Mouse (Mus musculus) heart, postnatal 0 days (tissue): ENCODE data around the gene Olfr764-ps1. TPM values are rescaled to one million over a fixed set of nuclear protein-coding genes. Genes with fewer than 3 reads are reported as not detected.
"Not testable (repeated sequence)": the region's sequence is repeated elsewhere in the genome, so short reads cannot be mapped to it uniquely, and the experiment has no call there.

ENCODE experiments used
- ATAC-seq: fragments of 200-750 bp; cut with Nextera tagmentation; 2 replicates; pipeline ENCODE4 v1.8.0; 2017; ENCODE audit warnings: low read depth, moderate number of reproducible peaks, moderate library complexity; ENCODE audit not compliant: insufficient read depth
- DNase-seq: peaks from one replicate; pipeline ENCODE4 v3.0.0-alpha.2; 2016; ENCODE audit warnings: low spot score
- H3K27ac ChIP-seq: fragments of 300-500 bp; sonication (generic); 2 replicates; pipeline ENCODE4 v1.5.1; 2014; ENCODE audit warnings: low read depth, mild to moderate bottlenecking
- H3K27me3 ChIP-seq: fragments of 300-500 bp; sonication (generic); 2 replicates; pipeline ENCODE4 v1.6.1; 2014; ENCODE audit warnings: low read length, mixed read lengths; ENCODE audit not compliant: control insufficient read depth, insufficient read depth
- H3K36me3 ChIP-seq: fragments of 300-500 bp; sonication (generic); replicated peaks from 2 replicates; pipeline ENCODE4 v1.6.1; 2014; ENCODE audit warnings: low read length, mixed read lengths; ENCODE audit not compliant: control insufficient read depth, insufficient read depth
- H3K4me1 ChIP-seq: fragments of 300-500 bp; sonication (generic); 2 replicates; pipeline ENCODE4 v1.6.1; 2014; ENCODE audit warnings: antibody characterized with exemption; ENCODE audit not compliant: control insufficient read depth, insufficient read depth
- H3K4me2 ChIP-seq: fragments of 300-500 bp; sonication (generic); 2 replicates; pipeline ENCODE4 v1.6.1; 2014; ENCODE audit warnings: low read depth, mild to moderate bottlenecking, low read length, moderate library complexity
- H3K4me3 ChIP-seq: fragments of 300-500 bp; sonication (generic); 2 replicates; pipeline ENCODE4 v1.5.1; 2014; ENCODE audit warnings: low read depth, low read length
- H3K9ac ChIP-seq: fragments of 300-500 bp; sonication (generic); replicated peaks from 2 replicates; pipeline ENCODE4 v1.6.1; 2014; ENCODE audit warnings: low read depth, low read length, mixed read lengths
- H3K9me3 ChIP-seq: fragments of 300-500 bp; sonication (generic); replicated peaks from 2 replicates; pipeline ENCODE4 v1.6.1; 2016; ENCODE audit warnings: low read length; ENCODE audit not compliant: control insufficient read depth
- CTCF ChIP-seq: IDR thresholded peaks from 2 replicates; pipeline ENCODE4 v1.5.1; 2016; ENCODE audit warnings: antibody characterized with exemption, control low read depth, low read depth
- EP300 ChIP-seq: IDR thresholded peaks from 2 replicates; pipeline ENCODE4 v1.6.1; 2016; ENCODE audit warnings: antibody characterized with exemption, low read depth
- WGBS: fragments of 180-500 bp; shearing (Covaris S2); extraction: QIAGEN DNeasy Blood & Tissue Kit; methylation state at CpG from one replicate; pipeline ENCODE4 v1.1.7; 2014; 5-methylcytosine and 5-hydroxymethylcytosine counted together
- polyA plus RNA-seq: library from polyadenylated mRNA; unstranded; fragments of >200 nt; fragmentation: Nextera tagmentation; extraction: Ambion mirVana; gene quantifications from 2 replicates; pipeline ENCODE4 v1.2.1, GENCODE M21; 2015
- total RNA-seq: library from RNA; depleted of rRNA; stranded (reverse); fragments of >200 nt; gene quantifications from 2 replicates; pipeline ENCODE4 v1.2.3, GENCODE M21; 2014; ENCODE audit warnings: low replicate concordance; rRNA removed

Olfr764-ps1 gene
- total and polyA plus RNA-seq, 2 experiments from 2014 or later: not detected

GRCm38 (mm10) chr10:128996523-128997040, 43.1 kb downstream of the Olfr764-ps1 start:
- no peak overlapping the region for H3K27ac ChIP-seq
- ATAC-seq (no peak), DNase-seq (no peak)
- no peak overlapping the region for H3K9ac ChIP-seq
- WGBS: 54% methylated on average over 4 of the region's 4 CpGs
- TF ChIP-seq CTCF: no peak
- no peak for TF ChIP-seq EP300
- H3K4me1 ChIP-seq: no peaks in the 10 kb centered on the region
- no peak overlapping the region for H3K4me3 ChIP-seq
- no peaks in the 10 kb centered on the region for H3K36me3 ChIP-seq
- H3K4me2 ChIP-seq: no peak overlapping the region
- H3K9me3 ChIP-seq: no peaks in the 10 kb centered on the region
- H3K27me3 ChIP-seq: no peaks in the 10 kb centered on the region

DNA sequence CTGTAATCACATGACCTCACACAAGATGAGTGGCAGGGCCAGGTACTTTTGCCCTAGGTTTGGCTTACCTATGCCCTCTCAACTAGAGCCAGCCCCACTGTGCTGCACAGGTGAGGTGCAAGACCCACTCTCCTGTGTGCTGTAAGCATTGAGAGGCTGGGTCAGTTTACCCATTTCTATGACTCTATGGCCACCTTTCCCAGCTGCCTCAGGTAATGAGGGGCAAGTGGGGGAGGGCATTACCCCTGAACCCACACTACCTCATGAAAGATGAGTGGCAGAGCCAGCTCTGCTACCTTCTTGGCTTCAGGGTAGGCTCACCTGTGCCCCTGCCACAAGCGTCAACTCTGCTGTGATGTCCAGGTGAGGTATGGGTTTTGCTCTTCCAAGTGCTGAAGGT, 43.9 kb downstream of the Olfr764-ps1 start:
- Histone ChIP-seq H3K27ac (no peak overlapping the region), H3K36me3 (no peaks in the 10 kb centered on the region), H3K9ac (no peak overlapping the region), H3K27me3 (no peaks in the 10 kb centered on the region), H3K4me1 (no peaks in the 10 kb centered on the region), H3K9me3 (no peaks in the 10 kb centered on the region), H3K4me2 (no peak overlapping the region), H3K4me3 (no peak overlapping the region)
- WGBS: 91% methylated on average over 1 of the region's 1 CpGs
- ATAC-seq (no peak), DNase-seq (no peak)
- TF ChIP-seq CTCF (no peak), EP300 (no peak)

DNA sequence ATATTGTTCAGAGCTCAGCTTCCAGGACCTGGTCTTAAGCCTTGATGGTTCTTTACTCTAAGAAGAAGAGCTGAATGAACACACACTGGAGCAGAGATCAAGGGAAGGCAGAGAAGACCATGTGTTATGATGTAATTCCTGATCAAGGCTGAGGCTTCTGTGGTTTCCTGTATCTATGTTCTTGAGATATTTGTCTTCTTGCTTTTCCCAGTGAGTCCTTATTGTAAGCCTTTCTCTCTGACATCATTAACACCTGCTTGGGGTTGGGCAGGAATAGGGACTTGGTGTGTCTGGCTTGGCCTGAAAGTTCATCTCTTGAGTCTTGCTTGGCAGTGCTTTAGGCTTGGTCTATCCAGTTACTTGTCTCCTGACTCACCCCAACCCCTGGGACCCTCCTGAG, 48.7 kb downstream of the Olfr764-ps1 start:
- H3K4me1 ChIP-seq: no peaks in the 10 kb centered on the region
- ATAC-seq (no peak), DNase-seq (no peak)
- no peak overlapping the region for H3K27ac ChIP-seq
- TF ChIP-seq EP300 (no peak), CTCF (no peak)
- no peak overlapping the region for H3K4me3 ChIP-seq
- no peak overlapping the region for H3K9ac ChIP-seq
- no peaks in the 10 kb centered on the region for H3K36me3 ChIP-seq
- no peaks in the 10 kb centered on the region for H3K27me3 ChIP-seq
- H3K4me2 ChIP-seq: no peak overlapping the region
- H3K9me3 ChIP-seq: no peaks in the 10 kb centered on the region

- not testable (repeated sequence) for H3K4me2 ChIP-seq, ATAC-seq, H3K9ac ChIP-seq, H3K9me3 ChIP-seq, DNase-seq, H3K27ac ChIP-seq, H3K27me3 ChIP-seq, H3K4me1 ChIP-seq, H3K36me3 ChIP-seq, H3K4me3 ChIP-seq
- WGBS: 47% methylated on average over 7 of the region's 10 CpGs
Measured at GRCm38 (mm10) chr10:128990129-128990850, 49.4 kb downstream of the Olfr764-ps1 start.

DNA sequence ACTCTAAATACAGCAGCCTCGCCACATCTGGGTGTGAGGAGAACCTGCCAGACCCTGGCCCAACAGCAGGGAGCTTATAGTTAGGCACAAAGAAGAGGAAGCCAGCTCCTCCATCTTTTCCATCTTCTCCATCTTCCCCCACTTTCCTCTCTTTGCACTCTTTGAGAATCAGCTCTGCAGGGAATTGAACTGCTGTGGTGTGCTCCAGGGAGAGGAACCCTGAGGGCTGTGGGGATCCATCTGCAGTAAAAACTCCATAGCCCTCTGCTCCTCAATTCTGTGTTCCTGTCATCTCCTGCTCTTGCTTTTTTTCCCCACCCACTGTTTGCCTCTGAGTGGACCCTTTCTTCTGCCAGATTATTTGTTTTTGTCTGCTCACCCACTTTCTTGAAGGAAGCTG, 50.6 kb downstream of the Olfr764-ps1 start, which contains the start of gene Olfr9:
Gene Olfr9, plus strand, starts transcription at position 301 of the 400 bp plus-strand sequence.
- not testable (repeated sequence) for H3K9ac ChIP-seq, H3K4me2 ChIP-seq, H3K27ac ChIP-seq, H3K4me3 ChIP-seq, H3K4me1 ChIP-seq, ATAC-seq, H3K36me3 ChIP-seq, H3K9me3 ChIP-seq, H3K27me3 ChIP-seq, DNase-seq
- 25% methylated on average over 1 of the region's 1 CpGs for WGBS

Other genes with a start within 250 kb of the Olfr764-ps1 start
- 5.1 and 9.0 TPM in 2 replicates for gene Mmp19, start 249.0 kb downstream of the Olfr764-ps1 start, total RNA-seq
- gene Mmp19, start 249.0 kb downstream of the Olfr764-ps1 start, polyA plus RNA-seq: 1.00 and 1.5 TPM in 2 replicates
- 28.6 and 29.7 TPM in 2 replicates for gene Dnajc14, start 235.8 kb downstream of the Olfr764-ps1 start, total RNA-seq
- 27.6 and 29.8 TPM in 2 replicates for gene Dnajc14, start 235.8 kb downstream of the Olfr764-ps1 start, polyA plus RNA-seq
- 17.9 and 24.4 TPM in 2 replicates for gene Tmem198b, start 235.5 kb downstream of the Olfr764-ps1 start, total RNA-seq
- 11.1 and 11.6 TPM in 2 replicates for gene Tmem198b, start 235.5 kb downstream of the Olfr764-ps1 start, polyA plus RNA-seq
- 19.4 and 20.0 TPM in 2 replicates for gene Sarnp, start 222.6 kb downstream of the Olfr764-ps1 start, total RNA-seq
- gene Sarnp, start 222.6 kb downstream of the Olfr764-ps1 start, polyA plus RNA-seq: 135 and 141 TPM in 2 replicates
- 27.6 and 32.1 TPM in 2 replicates for gene Ormdl2, start 218.3 kb downstream of the Olfr764-ps1 start, total RNA-seq
- gene Ormdl2, start 218.3 kb downstream of the Olfr764-ps1 start, polyA plus RNA-seq: 20.2 and 26.7 TPM in 2 replicates
- gene Gdf11, start 148.2 kb downstream of the Olfr764-ps1 start, total RNA-seq: 1.6 and 6.7 TPM in 2 replicates
- gene Gdf11, start 148.2 kb downstream of the Olfr764-ps1 start, polyA plus RNA-seq: 1.5 and 1.7 TPM in 2 replicates
- 32.9 and 72.6 TPM in 2 replicates for gene Cd63, start 138.9 kb downstream of the Olfr764-ps1 start, total RNA-seq
- gene Cd63, start 138.9 kb downstream of the Olfr764-ps1 start, polyA plus RNA-seq: 381 and 398 TPM in 2 replicates
- 7.6 and 14.3 TPM in 2 replicates for gene Rdh5, start 117.0 kb downstream of the Olfr764-ps1 start, total RNA-seq
- gene Rdh5, start 117.0 kb downstream of the Olfr764-ps1 start, polyA plus RNA-seq: 9.3 and 11.1 TPM in 2 replicates
- 121 and 130 TPM in 2 replicates for gene Bloc1s1, start 115.9 kb downstream of the Olfr764-ps1 start, total RNA-seq
- 292 and 295 TPM in 2 replicates for gene Bloc1s1, start 115.9 kb downstream of the Olfr764-ps1 start, polyA plus RNA-seq
- 22.3 and 41.4 TPM in 2 replicates for gene Itga7, start 106.1 kb downstream of the Olfr764-ps1 start, total RNA-seq
- gene Itga7, start 106.1 kb downstream of the Olfr764-ps1 start, polyA plus RNA-seq: 18.5 and 22.7 TPM in 2 replicates
- gene Mettl7b, start 78.9 kb downstream of the Olfr764-ps1 start, total RNA-seq: not detected in 2 replicates
- not detected in 2 replicates for gene Mettl7b, start 78.9 kb downstream of the Olfr764-ps1 start, polyA plus RNA-seq
- gene Olfr9, start 50.5 kb downstream of the Olfr764-ps1 start, total RNA-seq: not detected in 2 replicates
- gene Olfr9, start 50.5 kb downstream of the Olfr764-ps1 start, polyA plus RNA-seq: not detected in 2 replicates
- gene Olfr763, start 29.1 kb downstream of the Olfr764-ps1 start, total RNA-seq: not detected in 2 replicates
- not detected in 2 replicates for gene Olfr763, start 29.1 kb downstream of the Olfr764-ps1 start, polyA plus RNA-seq
- not detected in 2 replicates for gene Olfr765, start 10.1 kb upstream of the Olfr764-ps1 start, total RNA-seq
- not detected in 2 replicates for gene Olfr765, start 10.1 kb upstream of the Olfr764-ps1 start, polyA plus RNA-seq
- not detected in 2 replicates for gene Olfr766-ps1, start 29.1 kb upstream of the Olfr764-ps1 start, total RNA-seq
- gene Olfr766-ps1, start 29.1 kb upstream of the Olfr764-ps1 start, polyA plus RNA-seq: not detected in 2 replicates
- gene Olfr767, start 43.0 kb upstream of the Olfr764-ps1 start, total RNA-seq: not detected in 2 replicates
- gene Olfr767, start 43.0 kb upstream of the Olfr764-ps1 start, polyA plus RNA-seq: not detected in 2 replicates
- gene Olfr768, start 59.5 kb upstream of the Olfr764-ps1 start, total RNA-seq: not detected in 2 replicates
- not detected in 2 replicates for gene Olfr768, start 59.5 kb upstream of the Olfr764-ps1 start, polyA plus RNA-seq
- gene Olfr769, start 78.0 kb upstream of the Olfr764-ps1 start, total RNA-seq: not detected in 2 replicates
- gene Olfr769, start 78.0 kb upstream of the Olfr764-ps1 start, polyA plus RNA-seq: not detected in 2 replicates
- not detected in 2 replicates for gene Olfr770, start 99.1 kb upstream of the Olfr764-ps1 start, total RNA-seq
- not detected in 2 replicates for gene Olfr770, start 99.1 kb upstream of the Olfr764-ps1 start, polyA plus RNA-seq
- gene Olfr771, start 124.9 kb upstream of the Olfr764-ps1 start, total RNA-seq: not detected in 2 replicates
- not detected in 2 replicates for gene Olfr771, start 124.9 kb upstream of the Olfr764-ps1 start, polyA plus RNA-seq
- gene Olfr772, start 138.0 kb upstream of the Olfr764-ps1 start, total RNA-seq: not detected in 2 replicates
- not detected in 2 replicates for gene Olfr772, start 138.0 kb upstream of the Olfr764-ps1 start, polyA plus RNA-seq
- gene Olfr773, start 147.5 kb upstream of the Olfr764-ps1 start, total RNA-seq: not detected in 2 replicates
- gene Olfr773, start 147.5 kb upstream of the Olfr764-ps1 start, polyA plus RNA-seq: not detected in 2 replicates
- gene Olfr774, start 196.3 kb upstream of the Olfr764-ps1 start, total RNA-seq: not detected in 2 replicates
- gene Olfr774, start 196.3 kb upstream of the Olfr764-ps1 start, polyA plus RNA-seq: not detected in 2 replicates
- gene Olfr775, start 208.5 kb upstream of the Olfr764-ps1 start, total RNA-seq: not detected in 2 replicates
- not detected in 2 replicates for gene Olfr775, start 208.5 kb upstream of the Olfr764-ps1 start, polyA plus RNA-seq
- not detected in 2 replicates for gene Olfr776, start 219.2 kb upstream of the Olfr764-ps1 start, total RNA-seq
- gene Olfr776, start 219.2 kb upstream of the Olfr764-ps1 start, polyA plus RNA-seq: not detected in 2 replicates
- not detected in 2 replicates for gene Olfr777, start 231.6 kb upstream of the Olfr764-ps1 start, total RNA-seq
- gene Olfr777, start 231.6 kb upstream of the Olfr764-ps1 start, polyA plus RNA-seq: not detected in 2 replicates